Mouse (Mus musculus) heart, adult 10 weeks (tissue): ENCODE data around the gene Spsb2. TPM values are rescaled to one million over a fixed set of nuclear protein-coding genes. Genes with fewer than 3 reads are reported as not detected.

Source experiments
- polyA plus RNA-seq: library from polyadenylated mRNA; stranded (reverse); fragments of 350-450 nt; fragmentation: Illumina TruSeq; extraction: RNeasy Lipid Tissue Mini Kit (QIAGEN cat#74804); gene quantifications from one replicate; pipeline ENCODE4 v1.2.3, GENCODE M21; 2014; ENCODE audit warnings: low read depth, low replicate concordance

The Spsb2 gene
- polyA plus RNA-seq: 3.0 TPM

DNA sequence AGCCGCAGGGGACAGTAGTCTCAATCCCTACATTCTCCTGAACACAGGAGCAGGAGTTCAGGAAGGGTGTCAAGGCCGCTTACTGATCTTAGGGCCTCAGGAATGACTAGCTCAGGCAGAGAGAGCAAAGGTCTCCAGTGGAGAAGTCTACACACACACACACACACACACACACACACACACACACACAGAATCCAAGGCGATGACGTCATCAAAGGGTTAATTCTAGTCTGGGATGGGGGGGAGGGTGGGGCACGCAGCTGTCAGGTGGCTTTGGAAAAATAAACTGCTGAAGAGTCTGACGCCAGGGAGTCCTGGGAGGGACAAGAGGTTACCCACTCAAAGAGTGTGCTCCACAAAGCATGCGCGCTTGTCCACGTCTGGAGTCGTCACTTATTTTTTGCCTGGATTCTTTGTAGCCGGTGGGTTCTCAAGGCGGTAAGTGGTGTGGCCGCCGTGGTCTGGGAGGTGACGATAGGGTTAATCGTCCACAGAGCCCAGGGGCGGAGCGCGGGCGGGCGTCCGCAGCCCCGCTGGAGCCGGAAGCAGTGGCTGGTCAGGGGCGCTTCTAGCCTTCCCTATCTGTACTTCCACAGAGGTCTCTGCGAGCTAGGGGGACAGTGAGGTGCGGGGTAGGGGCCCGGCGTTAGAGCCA, at the start of gene Spsb2:
Gene Spsb2, plus strand, starts transcription at position 304 of the 655 bp plus-strand sequence.

DNA sequence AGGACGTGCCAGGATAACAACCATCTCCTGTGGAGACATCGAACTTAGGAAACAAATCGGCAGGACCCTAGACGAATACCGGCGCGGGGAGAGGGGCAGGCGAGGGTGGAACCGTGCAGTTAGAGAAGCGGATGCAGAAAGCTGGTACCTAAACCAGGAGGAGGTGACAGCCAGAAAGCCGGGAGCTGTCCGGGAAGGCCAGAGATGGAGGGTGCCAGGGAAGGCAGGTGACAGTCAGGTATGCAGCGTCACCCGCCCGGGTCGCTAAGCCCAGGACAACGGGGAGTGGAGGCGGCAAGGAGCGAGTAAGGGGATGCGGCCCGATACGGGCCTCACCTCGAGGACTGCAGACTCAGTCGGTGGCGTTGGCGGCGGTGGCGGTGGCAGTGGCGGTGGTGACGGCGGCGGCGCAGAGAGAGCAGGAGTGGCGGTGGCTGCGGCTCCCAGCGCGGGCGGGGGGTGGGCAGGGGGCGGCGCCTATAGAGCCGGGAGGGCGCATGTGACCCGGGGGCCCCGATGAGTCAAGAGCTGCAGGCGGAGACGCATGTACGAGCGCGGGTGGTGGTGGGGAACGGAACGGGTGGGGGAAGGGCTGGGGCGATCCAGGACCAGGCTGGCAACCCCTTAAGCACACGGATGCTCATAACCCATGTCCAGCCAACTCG, 39.2 kb upstream of the Spsb2 start, which contains the start of gene Eno2:
Gene Eno2, minus strand, starts transcription at position 573 of the 665 bp plus-strand sequence.

DNA sequence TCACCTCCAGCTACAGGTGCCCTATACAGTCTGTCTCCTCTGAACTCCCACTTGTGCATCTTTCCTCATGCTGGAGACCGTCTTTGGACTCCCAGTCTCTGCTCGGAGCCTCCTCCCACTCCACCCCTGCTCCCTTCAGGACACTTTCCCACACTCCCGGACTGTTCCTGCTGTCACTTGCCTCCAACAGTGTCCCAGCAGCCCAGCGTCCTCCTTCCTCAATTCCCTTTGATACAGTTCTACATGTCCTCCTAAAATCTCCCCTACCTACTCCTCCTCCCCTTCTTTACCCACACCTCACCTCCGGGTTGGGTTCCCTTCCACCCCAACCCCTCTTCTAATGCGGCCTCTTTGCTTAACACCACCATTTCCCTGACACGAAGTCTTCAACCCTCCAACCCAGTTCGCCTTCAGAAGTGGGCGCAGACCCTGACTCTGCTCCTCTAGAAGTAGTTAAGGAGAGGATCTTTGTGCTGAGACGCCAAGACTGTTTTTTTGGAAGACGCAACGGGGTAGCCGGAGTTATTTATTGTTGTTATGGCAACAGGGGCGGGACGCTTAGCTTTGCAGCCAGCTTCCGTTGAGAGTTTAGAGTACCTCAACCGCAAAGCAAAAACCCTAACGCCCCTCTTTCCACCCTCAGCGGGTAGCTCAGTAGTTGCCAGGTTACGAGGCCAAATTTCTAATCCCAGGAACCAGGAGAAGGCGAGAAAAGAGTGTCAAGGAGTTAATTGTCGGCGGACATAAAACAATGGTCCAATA, 29.1 kb upstream of the Spsb2 start, which contains the start of gene Lrrc23:
Gene Lrrc23, minus strand, starts transcription at position 506 of the 762 bp plus-strand sequence.

DNA sequence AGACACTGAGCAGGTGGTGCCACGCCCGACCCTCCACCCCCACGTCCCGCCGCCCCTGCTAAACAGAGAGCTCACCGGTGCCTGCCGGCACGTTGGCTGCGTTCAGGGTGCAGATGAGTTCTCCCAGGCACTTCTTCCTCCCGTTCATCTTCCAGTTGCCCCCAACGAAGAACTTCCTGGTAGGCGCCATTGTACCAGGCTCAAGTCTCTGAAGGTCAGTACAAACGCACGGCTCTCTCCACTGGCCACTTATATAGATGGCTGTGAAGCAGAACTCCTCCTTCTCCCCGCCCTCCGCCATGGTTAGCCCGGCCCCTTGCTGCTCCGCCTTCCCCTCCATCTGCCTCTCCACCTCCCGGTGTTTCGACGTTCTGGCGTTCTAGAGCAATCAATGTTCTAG, 5.5 kb downstream of the Spsb2 start, which contains the start of gene Tpi1:
Gene Tpi1, minus strand, starts transcription at position 364 of the 400 bp plus-strand sequence.

DNA sequence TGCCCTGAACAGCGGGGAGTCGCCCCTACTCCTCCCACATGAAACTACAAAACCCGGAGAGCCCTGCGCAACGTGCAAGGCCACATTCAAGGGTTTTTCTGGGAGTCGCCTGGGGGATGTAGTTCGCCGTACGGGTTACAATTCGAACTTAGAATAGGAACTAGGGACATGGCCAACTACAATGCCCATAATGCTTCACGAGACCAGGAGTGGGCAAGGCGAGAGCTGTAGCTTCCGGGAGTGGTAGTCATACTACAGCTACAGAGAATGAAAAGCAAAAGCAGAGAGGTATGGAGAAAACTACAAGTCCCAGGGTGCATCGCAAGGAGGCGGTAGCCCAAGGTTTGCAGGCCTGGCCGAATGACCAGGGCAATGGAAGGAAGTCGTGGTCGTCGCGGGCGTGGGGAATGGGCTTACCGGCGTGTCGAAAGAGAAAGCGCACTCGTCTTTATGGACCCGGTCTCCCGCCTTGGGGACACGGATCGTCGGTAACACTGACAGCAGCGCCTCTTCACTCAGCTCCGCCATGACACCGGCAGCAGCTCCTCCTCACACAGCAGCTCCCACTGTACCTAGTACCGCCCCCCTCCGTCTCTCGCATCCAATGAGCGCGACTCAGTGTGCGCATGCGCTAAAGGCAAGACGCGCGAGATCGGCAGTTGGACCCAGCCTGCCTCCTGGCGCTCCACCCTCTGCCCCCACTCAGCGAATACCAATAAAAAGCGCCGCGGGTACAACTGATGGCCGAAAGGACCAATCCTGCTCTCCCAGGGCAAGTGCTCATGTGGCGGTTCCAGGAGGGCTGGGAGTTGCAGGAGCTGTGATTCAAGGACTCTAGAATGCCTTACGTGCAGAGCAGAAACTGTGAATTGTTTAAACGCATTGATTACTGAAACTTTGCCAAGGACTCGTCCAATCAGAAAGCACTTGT, 20.7 kb downstream of the Spsb2 start, which contains the start of the genes Usp5 and Cdca3:
Gene Usp5, minus strand, starts transcription at position 617 of the 931 bp plus-strand sequence.
Gene Cdca3, plus strand, starts transcription at position 680 of the 931 bp plus-strand sequence.

DNA sequence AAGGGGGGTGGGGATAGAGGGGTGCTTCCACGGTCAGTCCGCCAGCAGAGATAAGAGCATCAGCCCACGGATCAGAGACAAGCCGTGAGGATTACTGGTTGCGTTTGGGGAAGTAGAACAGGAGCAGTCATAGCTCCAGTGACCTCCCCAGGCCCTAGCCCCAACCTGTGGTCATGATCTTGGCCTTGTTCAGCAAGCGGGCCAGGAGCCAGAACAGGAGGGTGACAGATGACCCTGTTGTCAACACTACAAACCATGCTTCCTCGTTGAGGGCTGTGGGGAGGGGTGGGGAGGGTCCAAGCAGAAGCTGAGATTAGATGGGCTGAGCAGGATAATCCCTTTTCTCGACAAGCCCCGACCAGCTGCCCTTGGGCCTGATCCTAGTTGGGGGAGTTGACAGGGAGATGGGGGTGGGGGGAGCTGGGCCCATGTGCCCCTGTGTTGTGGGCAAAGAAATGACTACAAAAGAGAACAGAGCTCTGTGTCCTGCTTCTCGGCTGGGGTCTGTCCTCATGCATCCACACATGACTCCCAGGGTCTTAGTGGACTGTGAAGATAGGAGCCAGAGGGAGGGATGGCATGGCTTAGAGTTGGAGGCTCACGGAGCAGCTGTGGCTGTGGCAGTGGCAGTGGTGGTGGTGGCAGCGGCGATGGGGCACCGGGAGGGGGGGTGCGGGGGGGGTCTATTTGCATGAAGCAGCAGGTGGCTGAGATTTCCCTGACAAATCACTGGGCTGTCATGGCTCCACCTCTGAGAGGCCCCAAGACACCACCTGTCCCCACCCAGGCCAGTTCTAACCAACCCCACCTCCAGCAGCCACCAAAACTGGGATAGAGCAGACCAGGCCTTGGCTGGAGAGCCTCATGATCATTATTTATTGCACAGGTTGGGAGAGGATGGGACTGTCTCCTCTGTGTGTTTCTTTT, 32.0 kb downstream of the Spsb2 start, which contains the start of gene Gnb3:
Gene Gnb3, minus strand, starts transcription at position 35 of the 927 bp plus-strand sequence.

DNA sequence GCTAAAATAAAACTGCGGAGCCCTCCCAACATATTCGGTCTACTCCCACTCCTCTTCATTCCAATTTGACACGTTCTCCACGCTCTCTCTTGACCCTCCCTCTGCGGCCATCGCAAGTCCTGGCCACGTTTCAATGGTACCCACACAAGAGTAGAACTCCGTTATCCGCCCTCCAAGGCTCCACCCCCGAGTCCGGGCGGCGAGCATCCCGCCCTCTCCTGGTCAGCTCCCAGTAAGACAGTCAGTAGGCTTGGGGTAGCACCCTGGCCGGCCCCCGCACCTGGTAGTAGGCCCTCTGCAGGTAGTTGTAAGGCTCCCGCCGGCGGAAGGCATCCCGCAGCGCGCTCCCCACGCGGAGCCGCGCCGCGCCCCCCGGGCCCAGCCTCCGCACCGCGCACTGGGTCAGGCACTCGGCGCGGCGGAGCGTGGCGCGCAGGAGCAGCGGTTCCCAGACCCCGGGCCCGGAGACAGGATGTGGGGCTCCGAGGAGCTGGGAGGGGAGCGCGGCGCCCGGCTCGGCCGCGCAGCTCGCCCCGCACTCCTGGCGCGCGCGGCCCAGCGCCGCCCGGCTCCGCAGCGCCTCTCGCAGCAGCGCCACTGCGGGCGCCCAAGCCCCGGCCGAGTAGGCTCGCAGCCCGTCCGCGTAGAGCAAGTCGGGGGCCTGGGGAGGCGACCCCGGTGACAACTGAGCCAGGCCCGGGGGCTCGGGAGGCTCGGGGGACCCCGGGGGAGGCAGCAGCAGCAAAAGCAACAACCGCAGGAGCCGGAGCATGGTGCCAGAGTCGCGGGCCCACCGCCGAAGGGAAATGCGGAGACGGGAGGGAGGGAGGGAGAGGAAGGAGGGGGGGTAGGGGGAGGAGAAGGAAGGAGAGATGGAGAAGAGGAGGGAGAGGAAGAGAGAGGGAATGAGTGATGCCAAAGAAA, 48.7 kb downstream of the Spsb2 start, which contains the start of gene P3h3:
Gene P3h3, minus strand, starts transcription at position 837 of the 924 bp plus-strand sequence.

Other genes with a start within 250 kb of the Spsb2 start
- gene C1rb, start 238.4 kb upstream of the Spsb2 start, polyA plus RNA-seq: not detected
- not detected for gene C1s2, start 172.6 kb upstream of the Spsb2 start, polyA plus RNA-seq
- 38.0 TPM for gene Lpcat3, start 145.6 kb upstream of the Spsb2 start, polyA plus RNA-seq
- gene Emg1, start 96.5 kb upstream of the Spsb2 start, polyA plus RNA-seq: 95.4 TPM
- gene Phb2, start 96.3 kb upstream of the Spsb2 start, polyA plus RNA-seq: 219 TPM
- gene Ptpn6, start 69.9 kb upstream of the Spsb2 start, polyA plus RNA-seq: 4.0 TPM
- gene Grcc10, start 67.3 kb upstream of the Spsb2 start, polyA plus RNA-seq: 240 TPM
- gene Gm45234, start 52.6 kb upstream of the Spsb2 start, polyA plus RNA-seq: not detected
- gene Atn1, start 52.1 kb upstream of the Spsb2 start, polyA plus RNA-seq: 24.6 TPM
- 1.6 TPM for gene Eno2, start 39.0 kb upstream of the Spsb2 start, polyA plus RNA-seq
- gene Lrrc23, start 28.9 kb upstream of the Spsb2 start, polyA plus RNA-seq: 2.5 TPM
- 811 TPM for gene Tpi1, start 5.6 kb downstream of the Spsb2 start, polyA plus RNA-seq
- gene Usp5, start 20.8 kb downstream of the Spsb2 start, polyA plus RNA-seq: 65.2 TPM
- 0.58 TPM for gene Cdca3, start 20.9 kb downstream of the Spsb2 start, polyA plus RNA-seq
- gene Gnb3, start 31.6 kb downstream of the Spsb2 start, polyA plus RNA-seq: 11.1 TPM
- gene P3h3, start 49.1 kb downstream of the Spsb2 start, polyA plus RNA-seq: 17.8 TPM
- 1.1 TPM for gene Gpr162, start 55.3 kb downstream of the Spsb2 start, polyA plus RNA-seq
- 0.42 TPM for gene Cd4, start 79.6 kb downstream of the Spsb2 start, polyA plus RNA-seq
- gene Lag3, start 103.0 kb downstream of the Spsb2 start, polyA plus RNA-seq: 1.6 TPM
- 217 TPM for gene Ptms, start 111.4 kb downstream of the Spsb2 start, polyA plus RNA-seq
- 190 TPM for gene Mlf2, start 122.7 kb downstream of the Spsb2 start, polyA plus RNA-seq
- 103 TPM for gene Cops7a, start 156.9 kb downstream of the Spsb2 start, polyA plus RNA-seq
- gene Pianp, start 188.0 kb downstream of the Spsb2 start, polyA plus RNA-seq: 0.86 TPM
- 26.3 TPM for gene Zfp384, start 200.5 kb downstream of the Spsb2 start, polyA plus RNA-seq
- gene Ing4, start 231.1 kb downstream of the Spsb2 start, polyA plus RNA-seq: 36.6 TPM
- gene Acrbp, start 241.0 kb downstream of the Spsb2 start, polyA plus RNA-seq: 9.2 TPM